In genomic region chr7:31002650-31003049, GRCm38 (mm10) we compare ENCODE assay signal across 8 mouse cellular contexts. TPM values are rescaled to one million over a fixed set of nuclear protein-coding genes. Genes with fewer than 3 reads are reported as not detected.
DNase-seq lines count a peak whose midpoint lies in the region; ATAC-seq lines count a peak whose summit lies in the region.

No protein-coding gene starts in this region.

- no peak overlapping the region for H3K27ac ChIP-seq in kidney, embryonic 16.5 days (ENCODE audit: low read length)
- peak overlapping the region; percentile 94 for H3K27ac ChIP-seq in macrophage
- no peak overlapping the region for H3K27ac ChIP-seq in hindbrain, embryonic 13.5 days
- H3K27ac ChIP-seq in neural tube, embryonic 15.5 days (replicated peaks): no peak overlapping the region

- WGBS in kidney, embryonic 16.5 days: 72% methylated on average over 8 of the region's 8 CpGs
- 2% methylated on average over 8 of the region's 8 CpGs for WGBS in macrophage (ENCODE audit: missing documents)
- WGBS in hindbrain, embryonic 13.5 days: 83% methylated on average over 8 of the region's 8 CpGs
- WGBS in neural tube, embryonic 15.5 days: 87% methylated on average over 8 of the region's 8 CpGs

- no peaks in the 10 kb centered on the region for H3K9me3 ChIP-seq in kidney, embryonic 16.5 days (ENCODE audit: low read length)
- H3K9me3 ChIP-seq in hindbrain, embryonic 13.5 days: no peaks in the 10 kb centered on the region
- H3K9me3 ChIP-seq in neural tube, embryonic 15.5 days (replicated peaks): no peaks in the 10 kb centered on the region

- ATAC-seq in kidney, embryonic 16.5 days (ENCODE audit: low FRiP score, low TSS enrichment): no peak
- ATAC-seq in hindbrain, embryonic 13.5 days (ENCODE audit: low FRiP score): no peak
- no peak for ATAC-seq in neural tube, embryonic 15.5 days (ENCODE audit: low FRiP score)

- no peak overlapping the region for H3K4me3 ChIP-seq in kidney, embryonic 16.5 days (ENCODE audit: low read length)
- H3K4me3 ChIP-seq in macrophage (ENCODE audit: inconsistent target): peak overlapping the region; percentile 37
- H3K4me3 ChIP-seq in hindbrain, embryonic 13.5 days: no peak overlapping the region
- H3K4me3 ChIP-seq in neural tube, embryonic 15.5 days (replicated peaks): no peak overlapping the region

- no peak overlapping the region for H3K9ac ChIP-seq in kidney, embryonic 16.5 days (replicated peaks; ENCODE audit: low read length)
- no peak overlapping the region for H3K9ac ChIP-seq in hindbrain, embryonic 13.5 days
- H3K9ac ChIP-seq in neural tube, embryonic 15.5 days (replicated peaks): no peak overlapping the region

- no peak overlapping the region for H3K4me2 ChIP-seq in kidney, embryonic 16.5 days (replicated peaks; ENCODE audit: low read depth, low read length)
- no peak overlapping the region for H3K4me2 ChIP-seq in hindbrain, embryonic 13.5 days
- no peak overlapping the region for H3K4me2 ChIP-seq in neural tube, embryonic 15.5 days

- DNase-seq in kidney, adult 18-20 months: peak; percentile 18
- peak; percentile 49 for DNase-seq in kidney, adult 9 months
- DNase-seq in thymus, postnatal 14 days: peak; percentile 32
- no peak for DNase-seq in urinary bladder, postnatal 10 days (ENCODE audit: low spot score)

- no peaks in the 10 kb centered on the region for H3K79me2 ChIP-seq in macrophage (ENCODE audit: inconsistent target)

- peaks cover 9% of the 10 kb centered on the region for H3K4me1 ChIP-seq in kidney, embryonic 16.5 days (ENCODE audit: insufficient read depth, low read length)
- peaks cover 7% of the 10 kb centered on the region; the same call in 1 of the 2 replicates for H3K4me1 ChIP-seq in hindbrain, embryonic 13.5 days (replicated peaks)
- peaks cover 6% of the 10 kb centered on the region for H3K4me1 ChIP-seq in neural tube, embryonic 15.5 days

- no peaks in the 10 kb centered on the region for H3K36me3 ChIP-seq in kidney, embryonic 16.5 days (ENCODE audit: insufficient read depth, low read length)
- no peaks in the 10 kb centered on the region for H3K36me3 ChIP-seq in macrophage (ENCODE audit: inconsistent target)
- H3K36me3 ChIP-seq in hindbrain, embryonic 13.5 days: no peaks in the 10 kb centered on the region
- no peaks in the 10 kb centered on the region for H3K36me3 ChIP-seq in neural tube, embryonic 15.5 days

- no peaks in the 10 kb centered on the region for H3K27me3 ChIP-seq in kidney, embryonic 16.5 days (ENCODE audit: insufficient read depth, low read length)
- no peaks in the 10 kb centered on the region for H3K27me3 ChIP-seq in hindbrain, embryonic 13.5 days
- no peaks in the 10 kb centered on the region for H3K27me3 ChIP-seq in neural tube, embryonic 15.5 days (replicated peaks)

RNA-seq across cellular contexts. Expression of gene Fam187b, which starts 29.1 kb away (rescaled TPM):
- 8.0 and 9.0 TPM in 2 replicates for polyA plus RNA-seq in kidney, embryonic 16.5 days (2015; fragmentation: Nextera tagmentation; extraction: Ambion mirVana)
- total RNA-seq in macrophage (2018; cell fraction: chromatin; rRNA removed): 1 to 10 TPM in 7 of 26 experiments, under 1 TPM in 7, not detected in 12; 0.47 to 2.1 (median 1.0) TPM
- 1 to 10 TPM in 1 of 26 experiments, under 1 TPM in 17, not detected in 8; 0.10 to 1.0 (median 0.26) TPM for total RNA-seq in macrophage (2018; cell fraction: cytosol; rRNA removed)
- 1 to 10 TPM in 5 of 26 experiments, under 1 TPM in 13, not detected in 8; 0.26 to 2.4 (median 0.68) TPM for total RNA-seq in macrophage (2018; cell fraction: nucleus; rRNA removed)
- polyA plus RNA-seq in macrophage (2018): 0.21 to 0.26 TPM in 2 of 3 replicates, not detected in the other
- polyA plus RNA-seq in hindbrain, embryonic 13.5 days (2015; fragmentation: Nextera tagmentation; extraction: Ambion mirVana): 0.96 and 0.97 TPM in 2 replicates
- 0.20 and 1.4 TPM in 2 replicates for polyA plus RNA-seq in neural tube, embryonic 15.5 days (2015; fragmentation: Nextera tagmentation; extraction: Ambion mirVana)

RNA-seq across cellular contexts. Expression of gene Lsr, which starts 29.4 kb away (rescaled TPM):
- polyA plus RNA-seq in kidney, embryonic 16.5 days (2015; fragmentation: Nextera tagmentation; extraction: Ambion mirVana): 72.5 and 73.5 TPM in 2 replicates
- 1 to 10 TPM in 5 of 26 experiments, under 1 TPM in 15, not detected in 6; 0.33 to 1.3 (median 0.70) TPM for total RNA-seq in macrophage (2018; cell fraction: chromatin; rRNA removed)
- under 1 TPM; 0.19 to 0.68 (median 0.42) TPM for total RNA-seq in macrophage (2018; cell fraction: cytosol; rRNA removed)
- total RNA-seq in macrophage (2018; cell fraction: nucleus; rRNA removed): 1 to 10 TPM in 12 of 26 experiments, under 1 TPM in 14; 0.34 to 2.3 (median 0.92) TPM
- 0.29 to 2.2 TPM (median 0.38 TPM) in 3 replicates for polyA plus RNA-seq in macrophage (2018)
- 17.2 and 18.8 TPM in 2 replicates for polyA plus RNA-seq in hindbrain, embryonic 13.5 days (2015; fragmentation: Nextera tagmentation; extraction: Ambion mirVana)
- polyA plus RNA-seq in neural tube, embryonic 15.5 days (2015; fragmentation: Nextera tagmentation; extraction: Ambion mirVana): 19.2 and 37.4 TPM in 2 replicates

RNA-seq across cellular contexts. Expression of gene Fxyd5, which starts 39.6 kb away (rescaled TPM):
- polyA plus RNA-seq in kidney, embryonic 16.5 days (2015; fragmentation: Nextera tagmentation; extraction: Ambion mirVana): 32.6 and 34.0 TPM in 2 replicates
- 100 to 1,000 TPM in 13 of 26 experiments, 10 to 100 TPM in 13; 24.1 to 184 (median 97.0) TPM for total RNA-seq in macrophage (2018; cell fraction: chromatin; rRNA removed)
- 100 to 1,000 TPM; 518 to 856 (median 728) TPM for total RNA-seq in macrophage (2018; cell fraction: cytosol; rRNA removed)
- 100 to 1,000 TPM in 25 of 26 experiments, 10 to 100 TPM in 1; 78.4 to 397 (median 257) TPM for total RNA-seq in macrophage (2018; cell fraction: nucleus; rRNA removed)
- polyA plus RNA-seq in macrophage (2018): 662 to 1,499 TPM (median 1,028 TPM) in 3 replicates
- 13.0 and 20.0 TPM in 2 replicates for polyA plus RNA-seq in hindbrain, embryonic 13.5 days (2015; fragmentation: Nextera tagmentation; extraction: Ambion mirVana)
- polyA plus RNA-seq in neural tube, embryonic 15.5 days (2015; fragmentation: Nextera tagmentation; extraction: Ambion mirVana): 22.2 and 27.8 TPM in 2 replicates

RNA-seq across cellular contexts. Expression of gene Usf2, which starts 46.0 kb away (rescaled TPM):
- polyA plus RNA-seq in kidney, embryonic 16.5 days (2015; fragmentation: Nextera tagmentation; extraction: Ambion mirVana): 19.8 and 25.3 TPM in 2 replicates
- 100 to 1,000 TPM in 2 of 26 experiments, 10 to 100 TPM in 23, 1 to 10 TPM in 1; 9.6 to 120 (median 58.3) TPM for total RNA-seq in macrophage (2018; cell fraction: chromatin; rRNA removed)
- 100 to 1,000 TPM in 7 of 26 experiments, 10 to 100 TPM in 19; 58.2 to 140 (median 84.1) TPM for total RNA-seq in macrophage (2018; cell fraction: cytosol; rRNA removed)
- 10 to 100 TPM; 20.6 to 90.4 (median 46.9) TPM for total RNA-seq in macrophage (2018; cell fraction: nucleus; rRNA removed)
- polyA plus RNA-seq in macrophage (2018): 95.7 to 263 TPM (median 152 TPM) in 3 replicates
- 25.9 and 26.0 TPM in 2 replicates for polyA plus RNA-seq in hindbrain, embryonic 13.5 days (2015; fragmentation: Nextera tagmentation; extraction: Ambion mirVana)
- polyA plus RNA-seq in neural tube, embryonic 15.5 days (2015; fragmentation: Nextera tagmentation; extraction: Ambion mirVana): 27.7 and 36.0 TPM in 2 replicates

RNA-seq across cellular contexts. Expression of gene Fxyd7, which starts 48.6 kb away (rescaled TPM):
- 11.1 and 11.4 TPM in 2 replicates for polyA plus RNA-seq in kidney, embryonic 16.5 days (2015; fragmentation: Nextera tagmentation; extraction: Ambion mirVana)
- not detected for total RNA-seq in macrophage (2018; cell fraction: chromatin; rRNA removed)
- under 1 TPM in 2 of 26 experiments, not detected in 24; 0.18 to 0.35 TPM for total RNA-seq in macrophage (2018; cell fraction: cytosol; rRNA removed)
- total RNA-seq in macrophage (2018; cell fraction: nucleus; rRNA removed): not detected
- not detected in 3 replicates for polyA plus RNA-seq in macrophage (2018)
- polyA plus RNA-seq in hindbrain, embryonic 13.5 days (2015; fragmentation: Nextera tagmentation; extraction: Ambion mirVana): 108 and 116 TPM in 2 replicates
- 357 and 417 TPM in 2 replicates for polyA plus RNA-seq in neural tube, embryonic 15.5 days (2015; fragmentation: Nextera tagmentation; extraction: Ambion mirVana)

Comparison
In these comparisons a context has a peak if more than half of its experiments do, and no peak if none do; other contexts are left out.
1. RNA of gene Fxyd5, which starts 39.6 kb away (polyA plus RNA-seq): 662 to 1,499 TPM in macrophage; 32.6 to 34.0 TPM in kidney, embryonic 16.5 days, 22.2 to 27.8 TPM in neural tube, embryonic 15.5 days and 13.0 to 20.0 TPM in hindbrain, embryonic 13.5 days; every median in the first group is over 10 times any median in the second.